Mouse (Mus musculus) stomach, embryonic 16.5 days (tissue): ENCODE measurements around the gene Tenm3. TPM values are rescaled to one million over a fixed set of nuclear protein-coding genes. Genes with fewer than 3 reads are reported as not detected.
A peak's percentile ranks its signal among the peaks of the same experiment; 100 is the strongest.

Experiments used
- ATAC-seq: fragments of 200-750 bp; cut with Nextera tagmentation; 2 replicates; pipeline ENCODE4 v1.8.0; 2017; ENCODE audit warnings: moderate number of reproducible peaks, moderate TSS enrichment; ENCODE audit not compliant: insufficient read depth, low FRiP score
- H3K27ac ChIP-seq: fragments of 300-500 bp; sonication (generic); 2 replicates; pipeline ENCODE4 v1.5.1; 2014; ENCODE audit warnings: low read length
- H3K27me3 ChIP-seq: fragments of 300-500 bp; sonication (generic); 2 replicates; pipeline ENCODE4 v1.6.1; 2014; ENCODE audit warnings: low read length, control low read depth, mixed read lengths; ENCODE audit not compliant: control insufficient read depth, insufficient read depth
- H3K36me3 ChIP-seq: fragments of 300-500 bp; sonication (generic); 2 replicates; pipeline ENCODE4 v1.6.1; 2014; ENCODE audit warnings: low read length; ENCODE audit not compliant: control insufficient read depth, insufficient read depth
- H3K4me1 ChIP-seq: fragments of 300-500 bp; sonication (generic); 2 replicates; pipeline ENCODE4 v1.6.1; 2014; ENCODE audit warnings: low read length, control low read depth, mixed read lengths; ENCODE audit not compliant: control insufficient read depth, insufficient read depth
- H3K4me2 ChIP-seq: fragments of 300-500 bp; sonication (generic); 2 replicates; pipeline ENCODE4 v1.6.1; 2014; ENCODE audit warnings: low read depth, low read length, mixed read lengths
- H3K4me3 ChIP-seq: fragments of 300-500 bp; sonication (generic); replicated peaks from 2 replicates; pipeline ENCODE4 v1.5.1; 2014; ENCODE audit warnings: mild to moderate bottlenecking, low read length
- H3K9ac ChIP-seq: fragments of 300-500 bp; sonication (generic); 2 replicates; pipeline ENCODE4 v1.6.1; 2014; ENCODE audit warnings: low read length
- H3K9me3 ChIP-seq: fragments of 300-500 bp; sonication (generic); replicated peaks from 2 replicates; pipeline ENCODE4 v1.6.1; 2016; ENCODE audit warnings: low read length, control low read depth; ENCODE audit not compliant: control insufficient read depth
- WGBS: fragments of 180-500 bp; shearing (Covaris S2); extraction: QIAGEN DNeasy Blood & Tissue Kit; methylation state at CpG from one replicate; pipeline ENCODE4 v1.1.7; 2014; 5-methylcytosine and 5-hydroxymethylcytosine counted together
- polyA plus RNA-seq: library from polyadenylated mRNA; unstranded; fragments of >200 nt; fragmentation: Nextera tagmentation; extraction: Ambion mirVana; gene quantifications from 2 replicates; pipeline ENCODE4 v1.2.1, GENCODE M21; 2015

The Tenm3 gene
- polyA plus RNA-seq, 1 experiment from 2014 or later: 12.5 TPM

DNA sequence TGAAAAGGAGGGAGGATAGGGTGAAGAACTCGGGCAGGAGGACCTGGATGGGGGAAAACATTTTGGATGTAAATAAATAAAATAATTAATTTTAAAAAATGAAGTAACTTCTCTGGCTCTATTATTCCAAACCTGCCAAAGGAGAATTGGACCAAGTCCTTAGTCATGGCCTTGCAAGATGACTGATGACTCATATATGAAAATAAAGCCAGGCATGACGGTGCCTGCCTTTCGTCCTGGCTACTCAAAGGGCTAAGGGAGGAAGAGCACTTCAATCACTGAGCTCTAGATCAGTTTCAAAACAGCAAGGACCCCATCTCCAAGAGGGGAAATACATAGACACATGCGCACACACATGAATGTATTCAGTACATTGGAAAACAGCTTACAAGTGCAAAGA is 234.1 kb downstream of the Tenm3 start:
- no peaks in the 10 kb centered on the region for H3K9me3 ChIP-seq
- H3K27ac ChIP-seq: no peak overlapping the region
- WGBS: 67% methylated on average over 4 of the region's 4 CpGs
- peaks cover 3% of the 10 kb centered on the region; the same call in 1 of the 2 replicates for H3K4me1 ChIP-seq
- H3K4me2 ChIP-seq: no peak overlapping the region
- H3K9ac ChIP-seq: no peak overlapping the region
- no peaks in the 10 kb centered on the region for H3K27me3 ChIP-seq
- no peak overlapping the region for H3K4me3 ChIP-seq
- no peaks in the 10 kb centered on the region for H3K36me3 ChIP-seq
- ATAC-seq: no peak

DNA sequence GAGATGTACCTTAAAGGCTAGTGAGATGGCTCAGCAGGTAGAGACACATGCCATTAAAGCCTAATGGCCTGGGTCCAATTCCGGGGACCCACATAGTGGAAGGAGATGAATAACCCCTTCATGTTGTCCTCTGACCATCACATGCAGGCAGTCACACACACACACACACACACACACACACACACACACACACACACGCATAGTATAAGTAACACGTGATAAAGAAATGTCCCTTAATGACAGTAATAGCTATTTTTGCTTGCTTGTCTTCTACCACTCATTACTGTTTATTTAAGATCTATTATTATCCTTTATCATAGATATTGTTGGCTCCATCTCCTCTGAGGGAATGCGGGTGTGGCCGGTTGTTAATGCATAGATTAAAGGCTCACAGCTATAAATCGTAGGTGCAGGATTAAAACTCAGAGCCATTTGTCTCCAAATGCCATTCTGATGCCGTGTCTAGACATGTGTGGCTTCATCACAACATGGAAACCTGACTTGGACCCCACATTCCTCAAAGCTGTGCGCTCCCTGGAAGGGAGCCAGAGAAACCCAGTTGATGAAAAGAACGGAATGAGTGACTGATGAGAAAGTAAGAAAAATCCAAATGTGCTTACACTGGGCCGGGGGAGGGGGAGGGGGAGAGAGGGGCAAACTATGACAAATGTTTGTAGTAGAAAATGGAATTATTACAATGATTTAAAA is 239.4 kb downstream of the Tenm3 start:
- Histone ChIP-seq H3K4me3 (no peak overlapping the region), H3K9me3 (no peaks in the 10 kb centered on the region), H3K9ac (no peak overlapping the region), H3K36me3 (no peaks in the 10 kb centered on the region), H3K27ac (no peak overlapping the region), H3K27me3 (no peaks in the 10 kb centered on the region), H3K4me2 (no peak overlapping the region), H3K4me1 (no peaks in the 10 kb centered on the region; the same call in 1 of the 2 replicates)
- ATAC-seq: peak; percentile 40; the same call in 1 of the 2 replicates
- WGBS: 58% methylated on average over 10 of the region's 10 CpGs

DNA sequence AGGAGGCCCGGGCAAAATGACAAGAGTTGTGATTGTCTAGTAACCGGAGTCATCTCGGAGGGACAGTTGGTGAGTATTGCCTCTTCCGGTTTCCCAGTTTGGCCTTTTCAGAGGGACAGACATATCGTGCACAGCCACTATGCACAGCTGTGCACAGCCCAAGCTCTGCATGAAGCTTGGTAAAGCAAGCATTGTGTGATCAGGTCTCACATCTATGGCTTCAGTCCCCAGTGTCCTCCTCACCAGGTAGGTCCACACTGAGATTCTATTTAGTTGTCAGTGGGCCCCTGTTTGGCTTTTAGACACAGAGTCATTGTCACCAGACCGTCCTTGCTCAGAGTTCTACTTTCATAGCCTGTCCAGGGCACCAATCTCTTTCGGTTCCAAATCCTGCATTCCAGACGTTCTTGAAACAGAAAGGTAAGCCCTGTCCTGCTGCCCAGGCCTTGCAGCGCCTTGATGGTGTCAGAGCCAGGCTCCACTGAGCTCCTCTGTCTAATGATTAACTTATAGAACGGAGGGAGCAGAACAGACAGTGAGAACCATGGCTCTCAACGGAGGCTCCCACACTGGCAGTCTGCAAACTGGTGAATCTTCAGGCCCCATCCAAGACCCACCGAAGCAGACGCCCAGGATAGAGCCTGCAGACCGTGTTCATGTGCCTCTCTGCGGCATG is 240.4 kb downstream of the Tenm3 start:
- Histone ChIP-seq H3K4me2 (no peak overlapping the region), H3K4me3 (no peak overlapping the region), H3K36me3 (no peaks in the 10 kb centered on the region), H3K27ac (no peak overlapping the region), H3K9ac (no peak overlapping the region), H3K27me3 (no peaks in the 10 kb centered on the region), H3K9me3 (no peaks in the 10 kb centered on the region), H3K4me1 (no peaks in the 10 kb centered on the region; the same call in 1 of the 2 replicates)
- ATAC-seq: 0 out of 2 replicates have a peak, but pooled peaks have one; percentile 47
- 74% methylated on average over 15 of the region's 15 CpGs for WGBS

- Histone ChIP-seq H3K4me2 (no peak overlapping the region), H3K9me3 (no peaks in the 10 kb centered on the region), H3K36me3 (no peaks in the 10 kb centered on the region), H3K4me1 (no peaks in the 10 kb centered on the region; the same call in 1 of the 2 replicates), H3K9ac (no peak overlapping the region), H3K27me3 (no peaks in the 10 kb centered on the region), H3K27ac (no peak overlapping the region), H3K4me3 (no peak overlapping the region)
- 85% methylated on average over 4 of the region's 4 CpGs for WGBS
- no peak for ATAC-seq
Observed at GRCm38 (mm10) chr8:48601621-48602020, 242.1 kb downstream of the Tenm3 start.

DNA sequence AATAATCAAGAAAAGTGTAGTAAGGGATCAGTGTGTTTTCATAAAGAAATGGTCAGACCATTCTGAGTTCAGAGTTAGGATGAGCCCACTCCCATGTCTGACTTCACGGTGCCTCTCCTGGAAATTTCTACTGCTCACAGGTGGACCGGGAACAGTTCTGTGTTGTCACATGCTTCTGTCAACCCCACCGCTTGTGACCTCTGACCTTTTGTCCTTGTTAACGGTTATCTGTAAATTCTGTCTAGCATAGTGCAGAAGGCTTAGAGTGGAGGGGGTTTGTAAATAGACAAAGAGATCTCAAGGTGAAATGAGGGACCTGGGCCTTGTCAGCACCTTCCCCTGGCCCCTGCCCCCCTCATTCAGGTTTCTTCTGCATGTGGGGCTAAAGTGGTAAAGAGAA is 244.7 kb downstream of the Tenm3 start:
- Histone ChIP-seq H3K36me3 (no peaks in the 10 kb centered on the region), H3K27me3 (no peaks in the 10 kb centered on the region), H3K4me2 (no peak overlapping the region), H3K4me3 (no peak overlapping the region), H3K4me1 (0 out of 2 replicates have a peak, but pooled peaks cover 4% of the 10 kb centered on the region), H3K27ac (no peak overlapping the region), H3K9me3 (no peaks in the 10 kb centered on the region), H3K9ac (no peak overlapping the region)
- 55% methylated on average over 4 of the region's 4 CpGs for WGBS
- no peak for ATAC-seq

GRCm38 (mm10) chr8:48596332-48596731 is 247.4 kb downstream of the Tenm3 start:
- H3K36me3 ChIP-seq: no peaks in the 10 kb centered on the region
- 82% methylated on average over 14 of the region's 14 CpGs for WGBS
- H3K4me3 ChIP-seq: no peak overlapping the region
- H3K9me3 ChIP-seq: no peaks in the 10 kb centered on the region
- H3K4me2 ChIP-seq: no peak overlapping the region
- peaks cover 4% of the 10 kb centered on the region; the same call in 1 of the 2 replicates for H3K4me1 ChIP-seq
- H3K9ac ChIP-seq: no peak overlapping the region
- no peak for ATAC-seq
- no peak overlapping the region for H3K27ac ChIP-seq
- no peaks in the 10 kb centered on the region for H3K27me3 ChIP-seq

GRCm38 (mm10) chr8:48591818-48592217 is 251.9 kb downstream of the Tenm3 start:
- H3K27ac ChIP-seq: no peak overlapping the region
- peaks cover 4% of the 10 kb centered on the region; the same call in 1 of the 2 replicates for H3K4me1 ChIP-seq
- no peak overlapping the region for H3K4me3 ChIP-seq
- no peak overlapping the region for H3K9ac ChIP-seq
- WGBS: 18% methylated on average over 5 of the region's 5 CpGs
- no peak for ATAC-seq
- no peaks in the 10 kb centered on the region for H3K27me3 ChIP-seq
- no peaks in the 10 kb centered on the region for H3K9me3 ChIP-seq
- H3K36me3 ChIP-seq: no peaks in the 10 kb centered on the region
- H3K4me2 ChIP-seq: no peak overlapping the region

GRCm38 (mm10) chr8:48579732-48580131 is 264.0 kb downstream of the Tenm3 start:
- 30% methylated on average over 6 of the region's 6 CpGs for WGBS
- Histone ChIP-seq H3K9me3 (no peaks in the 10 kb centered on the region), H3K9ac (no peak overlapping the region), H3K27ac (no peak overlapping the region), H3K36me3 (no peaks in the 10 kb centered on the region), H3K4me1 (no peaks in the 10 kb centered on the region), H3K4me3 (no peak overlapping the region), H3K4me2 (0 out of 2 replicates have a peak overlapping the region, but pooled peaks have one; percentile 9), H3K27me3 (no peaks in the 10 kb centered on the region)
- no peak for ATAC-seq

- Histone ChIP-seq H3K4me3 (no peak overlapping the region), H3K36me3 (no peaks in the 10 kb centered on the region), H3K27ac (no peak overlapping the region), H3K4me1 (no peaks in the 10 kb centered on the region), H3K27me3 (no peaks in the 10 kb centered on the region), H3K9me3 (no peaks in the 10 kb centered on the region), H3K9ac (no peak overlapping the region), H3K4me2 (0 out of 2 replicates have a peak overlapping the region, but pooled peaks have one; percentile 9)
- no peak for ATAC-seq
- 24% methylated on average over 8 of the region's 8 CpGs for WGBS
Observed at GRCm38 (mm10) chr8:48579144-48579543, 264.6 kb downstream of the Tenm3 start.
